Mouse (Mus musculus) ovary, postnatal 10 days (tissue): Measurements from ENCODE around the gene Map2k7.
"Not testable (repeated sequence)": the region's sequence is repeated elsewhere in the genome, so short reads cannot be mapped to it uniquely, and the experiment has no call there.

Experiments
- DNase-seq: peaks from one replicate; pipeline ENCODE4 v3.0.0; 2022; ENCODE audit warnings: low spot score

Gene Map2k7

GRCm38 (mm10) chr8:4226739-4227347 is 11.7 kb upstream of the Map2k7 start, which contains the start of gene Lrrc8e:
TSS of gene Lrrc8e (plus strand) at chr8:4226827.
- DNase-seq: no peak

DNA sequence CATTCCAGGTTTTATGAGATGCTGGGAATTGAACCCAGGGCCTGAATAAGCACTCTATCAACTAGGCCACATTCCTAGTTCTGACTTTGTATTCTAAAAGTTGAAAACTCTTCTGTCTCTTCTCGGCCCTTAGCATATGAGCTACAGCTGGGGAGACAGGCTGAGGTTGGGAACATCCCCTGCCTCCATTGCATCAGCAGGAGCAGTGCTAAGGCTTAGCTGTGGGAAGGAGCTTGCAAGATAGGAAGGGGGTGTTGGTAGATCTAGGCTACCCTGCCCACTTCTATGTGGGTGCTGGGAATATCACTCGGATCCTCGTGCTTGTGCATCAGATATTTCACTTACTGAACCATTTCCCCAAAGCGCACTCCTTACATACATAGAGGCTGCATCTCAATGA is 10.6 kb upstream of the Map2k7 start:
- DNase-seq: no peak

DNA sequence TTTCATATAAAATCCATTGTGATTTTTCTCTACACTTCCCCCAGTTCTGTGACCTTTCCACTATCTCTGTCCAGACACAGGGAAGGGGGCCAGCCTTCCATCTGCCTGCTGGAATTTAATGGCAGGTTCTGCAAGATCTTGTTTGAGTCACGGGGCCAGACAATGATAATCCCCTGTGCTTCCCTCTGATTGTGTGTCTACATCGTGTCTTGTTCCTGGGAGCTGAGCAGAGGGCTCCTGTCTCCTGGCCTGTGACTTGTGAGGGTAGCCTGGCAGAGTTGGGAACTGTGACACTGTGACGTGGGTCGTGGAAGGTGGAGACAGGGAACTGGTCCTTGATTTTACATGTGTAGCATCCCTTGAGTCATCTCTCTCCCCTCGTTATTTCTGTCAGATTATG is 8.8 kb upstream of the Map2k7 start:
- no peak for DNase-seq

GRCm38 (mm10) chr8:4230612-4231351 is 7.8 kb upstream of the Map2k7 start:
- DNase-seq: no peak

GRCm38 (mm10) chr8:4237814-4238433 is 616 bp upstream of the Map2k7 start:
- no peak for DNase-seq

- DNase-seq: no peak
Observed at GRCm38 (mm10) chr8:4239193-4239890, 802 bp downstream of the Map2k7 start.

DNA sequence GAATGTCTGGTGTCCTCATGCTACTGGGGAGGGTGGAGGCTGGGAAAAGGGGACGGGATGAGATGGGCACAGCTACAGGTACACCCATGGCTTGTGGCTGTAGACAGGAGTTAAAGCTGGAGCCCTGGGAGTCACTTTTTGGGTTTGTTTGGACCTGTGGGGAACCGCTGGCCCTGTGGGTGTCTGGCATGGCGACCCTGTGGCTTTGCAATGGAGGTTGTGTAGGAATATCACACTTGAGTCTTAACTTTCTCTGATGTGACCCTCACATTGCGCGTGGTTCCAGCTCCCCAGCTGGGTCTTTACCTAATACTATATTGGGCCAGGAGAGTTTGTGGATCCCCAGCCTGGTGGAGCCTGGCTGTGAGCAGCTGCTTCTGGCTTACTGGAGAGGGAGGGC is 6.5 kb downstream of the Map2k7 start:
- DNase-seq: no peak

DNA sequence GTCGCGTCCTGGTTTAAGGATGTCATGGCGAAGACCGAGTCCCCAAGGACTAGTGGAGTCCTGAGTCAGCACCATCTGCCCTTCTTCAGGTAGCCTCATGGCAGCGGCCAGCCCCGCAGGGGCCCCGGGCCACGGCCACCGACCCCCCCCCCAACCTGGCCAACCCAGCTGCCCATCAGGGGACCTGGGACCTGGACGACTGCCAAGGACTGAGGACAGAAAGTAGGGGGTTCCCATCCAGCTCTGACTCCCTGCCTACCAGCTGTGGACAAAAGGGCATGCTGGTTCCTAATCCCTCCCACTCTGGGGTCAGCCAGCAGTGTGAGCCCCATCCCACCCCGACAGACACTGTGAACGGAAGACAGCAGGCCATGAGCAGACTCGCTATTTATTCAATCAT is 7.2 kb downstream of the Map2k7 start:
- no peak for DNase-seq

DNA sequence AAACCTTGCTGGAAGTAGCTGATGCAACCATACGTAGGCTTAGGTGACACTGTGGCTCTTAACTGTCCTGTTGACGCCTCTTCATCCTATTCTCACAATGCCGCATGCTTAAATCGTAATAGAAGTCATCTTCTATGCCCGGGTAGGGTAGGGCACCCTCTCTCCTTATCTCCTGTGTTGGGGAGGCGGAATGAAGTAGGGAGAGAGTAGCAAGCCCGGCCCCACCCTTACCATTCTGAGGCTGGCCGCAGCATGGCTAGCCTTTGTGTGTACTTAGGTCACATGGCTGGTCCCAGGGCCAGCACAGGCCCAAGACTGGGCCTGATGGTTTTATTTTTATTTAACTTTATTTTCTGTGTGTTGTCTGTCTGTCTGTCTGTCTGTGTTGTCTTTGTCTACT is 8.7 kb downstream of the Map2k7 start:
- DNase-seq: no peak

GRCm38 (mm10) chr8:4247951-4248540 is 9.5 kb downstream of the Map2k7 start, which contains the start of gene Tgfbr3l:
TSS of gene Tgfbr3l (plus strand) at chr8:4248214.
- no peak for DNase-seq

DNA sequence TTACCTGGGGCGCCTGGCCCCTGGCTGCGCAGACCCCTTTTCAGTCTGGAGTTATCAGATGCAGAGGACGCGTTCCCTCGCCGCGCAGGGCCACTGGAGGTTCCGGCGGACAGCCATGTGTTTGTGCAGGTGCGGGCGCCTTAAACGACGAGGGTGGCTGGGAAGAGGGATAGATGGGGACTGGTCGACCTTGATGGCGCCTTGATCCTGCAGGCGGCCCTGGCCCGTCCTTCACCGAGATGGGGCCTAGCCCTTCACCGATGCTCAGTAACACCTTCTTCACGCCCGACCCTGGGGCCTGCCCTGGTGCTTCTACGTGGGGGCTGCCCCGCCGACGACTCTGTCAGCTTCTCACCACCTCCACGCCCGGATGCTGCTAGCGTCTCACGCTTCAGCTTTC is 10.7 kb downstream of the Map2k7 start:
- DNase-seq: no peak

DNA sequence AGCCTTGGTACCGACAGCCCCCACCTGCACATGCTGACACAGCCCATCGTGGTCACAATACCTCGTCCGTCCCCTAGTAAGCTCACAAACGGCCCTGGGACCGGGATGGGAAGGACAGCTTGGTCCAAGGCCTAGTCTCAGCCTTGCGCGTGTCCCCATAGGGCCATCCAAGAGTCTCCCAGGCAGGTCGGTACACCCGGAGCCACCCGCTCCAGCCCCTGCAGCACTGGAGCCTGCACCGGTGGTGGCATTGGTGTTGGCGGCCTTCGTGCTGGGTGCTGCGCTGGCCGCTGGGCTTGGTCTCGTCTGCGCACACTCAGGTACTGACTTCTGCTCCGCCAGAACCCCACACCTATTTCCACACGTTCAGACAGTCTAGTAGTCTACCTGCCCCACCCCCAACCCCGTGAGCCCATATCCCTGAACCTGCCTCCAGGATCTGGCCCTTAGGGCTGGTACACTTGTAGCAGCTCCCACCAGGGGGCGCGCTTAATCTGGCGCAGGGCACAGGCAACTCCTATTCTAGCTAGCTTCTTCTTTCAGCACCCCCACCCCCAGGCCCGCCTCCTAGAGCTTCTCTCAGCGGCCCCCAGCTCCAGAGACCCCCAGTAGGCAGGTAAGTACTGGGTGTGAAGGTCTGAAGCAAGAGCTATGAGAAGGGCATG is 11.9 kb downstream of the Map2k7 start:
- DNase-seq: peak; percentile 62

- DNase-seq: no peak
Observed at GRCm38 (mm10) chr8:4252116-4252760, 13.7 kb downstream of the Map2k7 start.

- DNase-seq: peak; percentile 94
Observed at GRCm38 (mm10) chr8:4252934-4253841, 14.6 kb downstream of the Map2k7 start, which contains the start of gene Snapc2. TSS of gene Snapc2 (plus strand) at chr8:4253080.

GRCm38 (mm10) chr8:4254001-4254400 is 15.5 kb downstream of the Map2k7 start:
- no peak for DNase-seq

- DNase-seq: not testable (repeated sequence)
Observed at GRCm38 (mm10) chr8:4255471-4255870, 16.9 kb downstream of the Map2k7 start.

DNA sequence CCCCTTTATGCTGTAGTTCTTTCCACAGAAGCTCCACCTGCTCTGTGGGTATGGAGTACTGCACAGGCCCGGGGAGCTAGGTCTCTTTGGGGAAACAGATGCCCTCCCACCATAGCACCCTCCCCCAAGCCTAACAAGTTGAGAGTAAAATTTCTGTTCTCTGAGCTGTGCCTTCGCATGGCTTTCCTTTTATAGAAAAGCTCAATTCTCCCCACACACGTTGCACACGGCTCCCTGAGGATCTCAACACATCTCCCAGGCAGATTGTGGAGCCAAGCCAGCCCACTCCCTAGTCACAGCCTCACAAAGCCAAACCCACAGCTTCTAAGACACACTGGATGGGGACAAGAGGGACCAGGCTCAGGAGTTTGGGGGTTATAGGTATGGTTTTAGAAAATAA is 18.4 kb downstream of the Map2k7 start:
- no peak for DNase-seq

DNA sequence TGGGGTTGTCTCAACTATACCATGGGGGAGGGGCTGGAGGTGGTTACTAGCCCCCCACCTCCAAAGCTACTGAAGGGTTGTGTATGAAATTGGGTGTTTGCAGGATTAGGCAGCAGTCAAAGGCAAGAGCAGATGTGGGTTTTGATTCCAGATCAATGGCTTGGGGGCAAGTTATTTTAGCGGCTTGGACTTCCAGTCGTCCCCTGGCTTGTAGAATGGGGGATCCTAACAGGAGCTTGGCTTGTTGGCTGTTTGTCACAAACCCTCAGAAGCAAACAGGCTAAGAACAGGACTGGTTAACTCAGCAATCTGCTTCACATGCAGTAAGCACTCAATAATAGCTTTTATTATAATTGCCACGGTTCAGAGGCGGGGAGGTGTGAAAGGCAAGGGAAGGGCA is 18.8 kb downstream of the Map2k7 start:
- DNase-seq: no peak

GRCm38 (mm10) chr8:4258233-4258632 is 19.7 kb downstream of the Map2k7 start:
- DNase-seq: peak; percentile 62

DNA sequence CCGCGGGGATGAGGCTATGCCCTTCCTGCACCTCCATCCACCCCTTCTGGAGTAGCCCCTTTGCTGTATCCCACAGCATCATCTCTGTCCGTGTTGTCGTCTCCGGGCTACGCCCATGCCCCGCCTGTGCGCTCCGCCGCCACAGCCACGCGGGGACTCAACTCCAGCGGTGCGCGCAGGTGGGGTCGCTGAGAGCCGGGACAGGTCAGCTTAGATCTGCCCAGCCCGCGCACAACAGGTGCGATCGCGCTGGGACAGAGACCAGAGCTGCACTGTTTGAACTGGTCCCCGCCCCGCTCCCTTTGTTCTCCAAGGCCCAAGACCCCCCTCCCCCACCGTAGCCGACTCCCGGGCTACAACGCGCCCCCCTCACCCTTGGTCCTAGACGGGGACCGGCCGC is 20.1 kb downstream of the Map2k7 start:
- DNase-seq: peak; percentile 45
